Mouse (Mus musculus) layer of hippocampus, postnatal 36 days (tissue): ENCODE measurements around the gene Atg5. TPM values are rescaled to one million over a fixed set of nuclear protein-coding genes. Genes with fewer than 3 reads are reported as not detected.

Source experiments
- DNase-seq, 2 experiments: peaks; one replicate each; pipeline ENCODE4 v3.0.0; 2022
- microRNA-seq, 2 experiments: library from miRNA; unstranded; fragments of <30 nt; microRNA quantifications; one replicate each; pipeline ENCODE4 v1.2.0; 2021
- total RNA-seq, 2 experiments: library from RNA; stranded (reverse); gene quantifications; 2 replicates each; pipeline ENCODE4 v1.2.3; 2021

The Atg5 gene
- total RNA-seq, 2 experiments from 2014 or later = 23.4 to 23.9 TPM

GRCm38 (mm10) chr10:44391509-44392290 lies 123.5 kb downstream of the Atg5 start:
- no peak for DNase-seq

DNA sequence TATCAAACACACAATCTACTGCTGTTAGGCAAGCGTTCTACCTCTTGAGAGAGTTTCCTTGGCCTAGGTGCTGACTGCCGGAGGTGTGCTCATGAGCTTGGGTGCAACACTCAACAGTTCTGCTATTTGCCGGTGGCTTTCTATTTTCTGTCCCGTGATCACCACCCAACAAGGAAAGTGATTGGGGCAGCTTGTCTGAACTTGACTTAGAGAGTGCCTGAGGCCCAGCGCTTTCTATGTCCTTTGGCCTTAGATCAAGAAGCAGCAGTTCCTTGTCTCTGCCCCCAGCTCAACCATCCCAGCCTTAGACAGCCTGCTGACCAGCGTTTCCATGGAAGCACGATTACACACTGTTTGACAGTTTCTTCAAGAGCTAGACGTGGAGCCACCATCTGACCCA lies 124.7 kb downstream of the Atg5 start:
- DNase-seq = no peak

- no peak for DNase-seq
Observed at GRCm38 (mm10) chr10:44400119-44400518, 132.0 kb downstream of the Atg5 start.

GRCm38 (mm10) chr10:44400602-44401001 lies 132.4 kb downstream of the Atg5 start:
- DNase-seq = no peak

GRCm38 (mm10) chr10:44401600-44401999 lies 133.4 kb downstream of the Atg5 start:
- DNase-seq = no peak

GRCm38 (mm10) chr10:44403415-44403814 lies 135.3 kb downstream of the Atg5 start:
- DNase-seq = no peak

- no peak for DNase-seq
Observed at GRCm38 (mm10) chr10:44409054-44409453, 140.9 kb downstream of the Atg5 start.

DNA sequence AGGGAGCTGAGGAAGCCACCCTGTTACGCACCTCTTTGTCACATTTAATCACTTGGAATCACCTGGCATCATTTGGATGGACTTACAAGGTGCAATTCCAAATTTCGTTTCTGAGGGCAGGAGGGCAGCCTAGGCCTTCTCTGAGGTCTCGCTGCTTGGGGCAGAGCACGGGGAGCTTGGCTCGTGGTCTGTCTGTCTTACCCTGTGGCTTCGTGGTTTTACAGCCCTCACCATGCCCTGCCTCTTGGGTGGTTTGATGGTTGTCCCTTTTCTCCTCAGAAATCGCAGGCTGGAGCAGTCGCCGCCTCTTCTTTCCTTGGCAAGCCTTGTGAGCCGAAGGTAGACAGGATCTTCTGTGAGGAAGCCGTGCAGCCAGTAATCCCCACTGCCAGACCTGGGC lies 141.8 kb downstream of the Atg5 start:
- DNase-seq = no peak

Small RNAs within 50 kb of the gene (microRNA-seq; reads per million reads assigned to microRNA genes)
- 0 to 0.21 reads per million in 2 experiments for gene Mir1929

Other genes starting within 250 kb of the Atg5 start
- under 1 TPM; 0.50 to 0.86 TPM for gene Crybg1, start 119.5 kb upstream of the Atg5 start, total RNA-seq